Mouse (Mus musculus): ENCODE results near the gene Eef1a2.

DNA sequence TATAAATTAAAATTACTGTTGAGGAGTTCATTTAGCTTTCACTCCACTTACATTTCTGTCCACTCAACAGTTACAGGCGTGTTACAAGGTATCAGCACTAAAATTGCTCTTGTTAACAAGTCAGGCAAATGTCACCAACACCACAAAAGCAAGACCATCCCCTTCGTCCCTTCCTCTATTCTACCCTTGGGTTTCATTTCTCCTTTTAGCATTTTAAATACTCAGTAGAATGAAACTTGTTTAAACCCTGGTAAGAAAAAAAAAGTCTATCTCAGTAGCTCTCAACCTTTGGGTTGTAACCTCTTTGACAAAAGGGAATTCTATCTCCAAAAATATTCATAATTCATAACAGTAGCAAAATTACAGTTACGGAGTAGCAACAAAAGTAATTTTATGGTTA is 36.2 kb upstream of the Eef1a2 start:
- TF ChIP-seq POLR2A (IDR thresholded peaks at IDR 0.05; ENCODE audit: extremely low read depth, insufficient read depth, low read length) (no peak), CTCF (IDR thresholded peaks at IDR 0.05; ENCODE audit: low read depth, low read length) (no peak)

Measured in liver, adult 2 months (tissue).